Mouse (Mus musculus): ENCODE measurements around the gene Ralgapb. TPM values are rescaled to one million over a fixed set of nuclear protein-coding genes. Genes with fewer than 3 reads are reported as not detected.

Gene Ralgapb
- polyA plus RNA-seq (2012; fragmentation: generic; extraction: Trizol), result 10.8 TPM

DNA sequence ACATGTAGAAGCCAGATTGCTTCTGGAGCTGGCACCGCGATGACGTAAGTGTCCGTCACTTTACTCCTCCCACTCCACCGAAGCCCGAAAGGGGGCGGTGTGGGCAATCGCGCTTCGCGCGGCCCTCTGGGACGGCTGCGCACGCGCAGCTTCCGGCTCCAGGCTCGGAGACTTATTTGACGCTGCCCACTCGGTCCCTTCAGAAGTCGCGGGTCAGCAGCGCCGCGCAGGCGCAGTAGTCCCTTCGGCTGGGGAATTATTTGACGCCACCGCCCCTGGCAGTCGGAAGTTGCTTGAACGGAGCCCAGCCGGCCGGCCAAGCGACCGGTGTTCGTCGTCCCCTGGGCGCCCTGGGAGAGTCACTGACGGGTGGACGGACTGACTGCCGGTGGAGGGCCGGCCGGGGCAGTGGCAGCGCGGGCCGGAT is at the start of gene Ralgapb:
Ralgapb (plus strand) TSS at position 254 of the 427 bp plus-strand sequence.
- peaks cover 13% of the 10 kb centered on the region for H3K27me3 ChIP-seq (ENCODE audit: control insufficient read depth, insufficient read depth, insufficient read length)
- H3K4me3 ChIP-seq, result peak within 1 kb of the TSS; percentile 47
- H3ac ChIP-seq (ENCODE audit: control insufficient read depth, insufficient read length), result peak within 1 kb of the TSS; percentile 84
- H3K36me3 ChIP-seq (ENCODE audit: control insufficient read depth, insufficient read depth), result no peaks in the 10 kb centered on the region
- TF ChIP-seq E2F4 (IDR thresholded peaks at IDR 0.05; ENCODE audit: insufficient read depth) (no peak), MAX (IDR thresholded peaks at IDR 0.05; ENCODE audit: low read depth) (no peak), MYOD1 (IDR thresholded peaks at IDR 0.05; ENCODE audit: control insufficient read depth in 1 of 3, insufficient read length in 2 of 3, low read depth in 2 of 3) (no peak), POLR2A (IDR thresholded peaks at IDR 0.05; ENCODE audit: insufficient read length, low read depth) (peak; percentile 69), REST (IDR thresholded peaks at IDR 0.05; ENCODE audit: insufficient read depth, insufficient read length) (no peak), SRF (IDR thresholded peaks at IDR 0.05; ENCODE audit: control insufficient read depth, insufficient read length, low read depth) (no peak), POLR2AphosphoS2 (IDR thresholded peaks at IDR 0.05; ENCODE audit: insufficient read length, low read depth) (peak; percentile 74), MYOG (IDR thresholded peaks at IDR 0.05; ENCODE audit: control insufficient read depth in 1 of 3, insufficient read depth in 1 of 3, insufficient read length in 2 of 3, low read depth in 2 of 3) (no peak), USF1 (IDR thresholded peaks at IDR 0.05; ENCODE audit: low read depth) (no peak), TCF12 (IDR thresholded peaks at IDR 0.05; ENCODE audit: insufficient read depth, poor library complexity, severe bottlenecking) (no peak), TCF3 (IDR thresholded peaks at IDR 0.05; ENCODE audit: insufficient read length, low read depth) (no peak), CEBPB (IDR thresholded peaks at IDR 0.05; ENCODE audit: insufficient read depth, poor library complexity, severe bottlenecking) (0 out of 2 replicates have a peak, but pooled peaks have one; percentile 41)
- peaks cover 43% of the 10 kb centered on the region for H3K79me2 ChIP-seq (ENCODE audit: control insufficient read depth, insufficient read depth)
- peak within 1 kb of the TSS; percentile 91 for H3K4me2 ChIP-seq (ENCODE audit: low read depth)

DNA sequence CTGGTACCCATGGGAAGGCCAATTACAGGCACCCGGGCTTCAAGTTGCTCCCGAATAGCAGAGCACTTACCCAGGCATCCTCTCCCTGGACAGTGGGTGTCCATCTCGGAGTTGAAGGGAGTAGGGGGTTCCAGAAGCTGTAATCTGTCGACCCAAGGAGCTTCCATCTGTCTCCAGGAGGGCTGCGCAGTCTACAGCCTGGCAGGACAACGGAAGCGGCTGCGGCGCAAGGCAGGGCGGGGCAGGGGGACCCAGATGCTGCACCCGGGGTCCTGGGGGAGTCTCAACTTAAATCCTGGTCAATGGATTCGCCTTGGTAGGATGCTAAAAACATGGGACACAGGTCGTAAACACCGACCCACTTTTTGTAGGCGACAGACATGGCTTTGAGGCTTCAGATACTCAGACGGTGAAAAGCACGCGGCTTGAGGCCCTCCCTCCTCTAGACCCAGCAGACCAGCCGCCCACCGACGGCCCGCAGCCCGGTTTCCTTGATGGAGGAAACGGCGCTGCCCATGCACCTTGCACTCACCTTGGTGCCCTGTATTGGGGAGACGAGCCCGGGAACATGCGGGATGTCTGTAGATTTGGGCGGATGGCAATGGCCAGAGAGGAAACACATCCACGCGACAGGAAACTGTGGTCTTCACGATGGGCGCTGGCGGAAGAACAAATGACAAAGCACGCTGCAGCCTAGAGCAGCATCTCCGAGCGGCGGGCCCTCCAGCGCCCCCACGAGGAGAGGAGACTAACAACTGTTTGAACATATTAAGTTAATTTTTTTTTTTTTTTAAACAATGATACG is 48.6 kb upstream of the Ralgapb start:
- H3K36me3 ChIP-seq (ENCODE audit: control insufficient read depth, insufficient read depth), result peaks cover 41% of the 10 kb centered on the region
- no peaks in the 10 kb centered on the region for H3K27me3 ChIP-seq (ENCODE audit: control insufficient read depth, insufficient read depth, insufficient read length)
- H3K79me2 ChIP-seq (ENCODE audit: control insufficient read depth, insufficient read depth), result peaks cover 39% of the 10 kb centered on the region
- peak overlapping the region; percentile 87 for H3K4me2 ChIP-seq (ENCODE audit: low read depth)
- H3ac ChIP-seq (ENCODE audit: control insufficient read depth, insufficient read length), result peak overlapping the region; percentile 41
- TF ChIP-seq MAX (IDR thresholded peaks at IDR 0.05; ENCODE audit: low read depth), result peak; percentile 94
- TF ChIP-seq REST (IDR thresholded peaks at IDR 0.05; ENCODE audit: insufficient read depth, insufficient read length), result no peak
- peak; percentile 92 for TF ChIP-seq POLR2AphosphoS2 (IDR thresholded peaks at IDR 0.05; ENCODE audit: insufficient read length, low read depth)
- peak in 1 of 3 experiments; percentile 19 for TF ChIP-seq MYOD1 (IDR thresholded peaks at IDR 0.05; ENCODE audit: control insufficient read depth in 1 of 3, insufficient read length in 2 of 3, low read depth in 2 of 3)
- TF ChIP-seq TCF12 (IDR thresholded peaks at IDR 0.05; ENCODE audit: insufficient read depth, poor library complexity, severe bottlenecking), result no peak
- peak in 1 of 3 experiments; percentile 48 for TF ChIP-seq MYOG (IDR thresholded peaks at IDR 0.05; ENCODE audit: control insufficient read depth in 1 of 3, insufficient read depth in 1 of 3, insufficient read length in 2 of 3, low read depth in 2 of 3)
- TF ChIP-seq POLR2A (IDR thresholded peaks at IDR 0.05; ENCODE audit: insufficient read length, low read depth), result peak; percentile 94
- peak; percentile 13 for TF ChIP-seq USF1 (IDR thresholded peaks at IDR 0.05; ENCODE audit: low read depth)
- peak overlapping the region; percentile 90 for H3K4me3 ChIP-seq

DNA sequence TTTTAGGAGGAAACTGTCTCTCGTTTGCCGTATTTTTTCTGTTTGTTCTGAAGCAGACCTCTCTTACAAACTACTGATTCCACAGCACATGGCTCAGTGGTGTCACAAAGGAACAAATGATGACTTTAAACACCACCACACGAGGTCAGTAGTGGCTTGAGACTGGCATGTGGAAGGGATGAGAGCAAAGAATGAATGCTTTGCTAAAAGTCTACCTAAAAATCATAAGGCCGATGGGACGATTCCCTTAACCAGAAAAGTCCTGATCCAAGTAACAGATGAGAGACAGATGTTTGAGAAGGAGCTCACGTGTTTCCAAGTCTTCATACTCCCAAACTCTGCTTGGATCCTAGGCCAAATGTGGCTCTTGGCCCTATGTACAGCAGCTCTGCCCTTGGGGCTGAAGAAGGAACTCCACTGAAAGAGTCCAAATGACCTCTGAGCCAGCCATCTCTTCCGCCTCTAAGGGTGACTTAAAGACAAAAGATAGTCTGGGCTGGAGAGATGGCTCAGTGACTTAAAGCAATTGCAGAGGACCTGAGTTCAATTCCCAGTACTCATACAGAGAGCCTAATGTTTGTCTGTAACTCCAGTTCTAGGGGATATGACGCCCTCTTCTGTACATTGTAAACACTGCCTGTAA is 47.8 kb upstream of the Ralgapb start:
- no peaks in the 10 kb centered on the region for H3K27me3 ChIP-seq (ENCODE audit: control insufficient read depth, insufficient read depth, insufficient read length)
- peak overlapping the region; percentile 37 for H3K4me2 ChIP-seq (ENCODE audit: low read depth)
- H3K36me3 ChIP-seq (ENCODE audit: control insufficient read depth, insufficient read depth), result peaks cover 35% of the 10 kb centered on the region
- peaks cover 39% of the 10 kb centered on the region for H3K79me2 ChIP-seq (ENCODE audit: control insufficient read depth, insufficient read depth)
- TF ChIP-seq MYOG (IDR thresholded peaks at IDR 0.05; ENCODE audit: control insufficient read depth in 1 of 3, insufficient read depth in 1 of 3, insufficient read length in 2 of 3, low read depth in 2 of 3) (no peak), SRF (IDR thresholded peaks at IDR 0.05; ENCODE audit: control insufficient read depth, insufficient read length, low read depth) (no peak), REST (IDR thresholded peaks at IDR 0.05; ENCODE audit: insufficient read depth, insufficient read length) (no peak), POLR2AphosphoS2 (IDR thresholded peaks at IDR 0.05; ENCODE audit: insufficient read length, low read depth) (no peak), USF1 (IDR thresholded peaks at IDR 0.05; ENCODE audit: low read depth) (no peak), E2F4 (IDR thresholded peaks at IDR 0.05; ENCODE audit: insufficient read depth) (no peak), MYOD1 (IDR thresholded peaks at IDR 0.05; ENCODE audit: control insufficient read depth in 1 of 3, insufficient read length in 2 of 3, low read depth in 2 of 3) (no peak), MAX (IDR thresholded peaks at IDR 0.05; ENCODE audit: low read depth) (no peak), CEBPB (IDR thresholded peaks at IDR 0.05; ENCODE audit: insufficient read depth, poor library complexity, severe bottlenecking) (no peak), POLR2A (IDR thresholded peaks at IDR 0.05; ENCODE audit: insufficient read length, low read depth) (no peak), TCF12 (IDR thresholded peaks at IDR 0.05; ENCODE audit: insufficient read depth, poor library complexity, severe bottlenecking) (no peak), TCF3 (IDR thresholded peaks at IDR 0.05; ENCODE audit: insufficient read length, low read depth) (no peak)
- peak overlapping the region; percentile 90 for H3K4me3 ChIP-seq
- no peak overlapping the region for H3ac ChIP-seq (ENCODE audit: control insufficient read depth, insufficient read length)

DNA sequence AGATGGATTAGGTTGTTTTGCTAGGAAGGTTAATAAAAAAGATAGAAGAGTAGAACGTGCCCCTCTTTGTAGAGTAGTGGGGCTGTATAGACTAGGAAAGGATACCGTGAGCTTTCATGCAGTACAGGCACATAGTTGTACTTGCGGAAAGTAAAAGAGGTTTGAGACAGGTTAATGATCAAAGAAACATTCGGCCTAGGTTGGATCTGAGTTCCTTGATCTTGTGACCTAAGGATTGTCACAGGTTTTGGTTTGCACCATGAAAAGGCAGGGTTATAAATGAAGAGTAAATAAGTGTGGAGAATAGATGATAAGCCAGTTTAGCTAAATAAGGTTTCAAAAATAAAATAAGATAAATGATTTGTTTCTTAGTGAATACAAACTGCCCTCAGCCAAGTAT is 45.5 kb upstream of the Ralgapb start:
- H3K27me3 ChIP-seq (ENCODE audit: control insufficient read depth, insufficient read depth, insufficient read length), result no peaks in the 10 kb centered on the region
- TF ChIP-seq TCF12 (IDR thresholded peaks at IDR 0.05; ENCODE audit: insufficient read depth, poor library complexity, severe bottlenecking) (no peak), MAX (IDR thresholded peaks at IDR 0.05; ENCODE audit: low read depth) (no peak), USF1 (IDR thresholded peaks at IDR 0.05; ENCODE audit: low read depth) (no peak), E2F4 (IDR thresholded peaks at IDR 0.05; ENCODE audit: insufficient read depth) (no peak), SRF (IDR thresholded peaks at IDR 0.05; ENCODE audit: control insufficient read depth, insufficient read length, low read depth) (no peak), CEBPB (IDR thresholded peaks at IDR 0.05; ENCODE audit: insufficient read depth, poor library complexity, severe bottlenecking) (no peak), TCF3 (IDR thresholded peaks at IDR 0.05; ENCODE audit: insufficient read length, low read depth) (no peak), MYOD1 (IDR thresholded peaks at IDR 0.05; ENCODE audit: control insufficient read depth in 1 of 3, insufficient read length in 2 of 3, low read depth in 2 of 3) (no peak), REST (IDR thresholded peaks at IDR 0.05; ENCODE audit: insufficient read depth, insufficient read length) (no peak), POLR2A (IDR thresholded peaks at IDR 0.05; ENCODE audit: insufficient read length, low read depth) (no peak), MYOG (IDR thresholded peaks at IDR 0.05; ENCODE audit: control insufficient read depth in 1 of 3, insufficient read depth in 1 of 3, insufficient read length in 2 of 3, low read depth in 2 of 3) (no peak), POLR2AphosphoS2 (IDR thresholded peaks at IDR 0.05; ENCODE audit: insufficient read length, low read depth) (no peak)
- H3K4me2 ChIP-seq (ENCODE audit: low read depth), result no peak overlapping the region
- no peak overlapping the region for H3K4me3 ChIP-seq
- peaks cover 12% of the 10 kb centered on the region for H3K36me3 ChIP-seq (ENCODE audit: control insufficient read depth, insufficient read depth)
- H3ac ChIP-seq (ENCODE audit: control insufficient read depth, insufficient read length), result no peak overlapping the region
- peaks cover 21% of the 10 kb centered on the region for H3K79me2 ChIP-seq (ENCODE audit: control insufficient read depth, insufficient read depth)

Data from myocyte (in vitro differentiated cells).